Mouse (Mus musculus): ENCODE results near the gene Tmem17.

DNA sequence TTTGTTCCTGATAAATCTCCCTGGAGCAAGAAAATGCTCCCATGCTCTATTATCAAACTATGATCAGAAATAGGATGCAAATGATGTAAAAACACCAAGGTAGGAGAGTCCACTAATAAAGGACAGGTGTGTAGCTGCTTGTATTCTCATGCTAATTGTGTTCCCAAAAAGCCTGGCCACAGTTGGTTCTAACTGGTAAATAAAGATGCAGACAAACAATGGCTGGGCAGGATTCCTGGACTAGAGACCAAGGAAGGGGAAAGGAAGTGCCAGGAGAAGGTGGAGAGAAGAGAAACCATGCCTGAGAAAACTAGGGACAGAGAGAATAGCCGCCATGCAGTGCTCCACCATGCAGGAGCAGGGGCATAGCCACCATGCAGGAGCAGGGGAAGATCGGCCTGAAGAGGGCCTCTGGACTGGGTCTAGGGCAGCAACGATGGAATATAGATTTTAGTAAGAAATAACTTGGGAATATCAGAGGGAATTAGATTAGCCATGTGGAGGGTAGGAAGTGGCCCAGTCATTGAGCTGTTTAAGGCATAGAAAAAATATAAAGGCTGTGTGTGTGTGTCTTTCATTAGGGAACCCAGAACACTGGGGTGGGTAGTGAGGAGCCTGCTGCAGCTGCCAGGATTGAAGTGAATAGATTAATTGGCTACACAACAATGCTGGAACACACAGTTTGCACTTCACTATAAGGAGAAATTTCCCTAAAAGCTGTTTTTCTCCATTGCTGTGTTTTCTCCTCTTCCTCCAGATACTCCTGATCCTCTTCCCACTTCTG lies 31.9 kb upstream of the Tmem17 start:
- TF ChIP-seq CTCF (IDR thresholded peaks at IDR 0.05; ENCODE audit: borderline replicate concordance, extremely low read depth, insufficient read depth, insufficient read length) (no peak), POLR2A (IDR thresholded peaks at IDR 0.05; ENCODE audit: borderline replicate concordance, extremely low read depth, insufficient read depth, insufficient read length, poor library complexity, severe bottlenecking) (no peak)

All from brain, embryonic 14.5 days (tissue).